Mouse (Mus musculus) stomach, embryonic 14.5 days (tissue): ENCODE data around the gene Bend3. TPM values are rescaled to one million over a fixed set of nuclear protein-coding genes. Genes with fewer than 3 reads are reported as not detected.
A peak's percentile ranks its signal among the peaks of the same experiment; 100 is the strongest.

ENCODE experiments used
- ATAC-seq: fragments of 200-750 bp; cut with Nextera tagmentation; 2 replicates; pipeline ENCODE4 v1.8.0; 2017; ENCODE audit warnings: low read depth, moderate TSS enrichment; ENCODE audit not compliant: insufficient number of reproducible peaks, insufficient read depth, low FRiP score
- H3K27ac ChIP-seq: fragments of 300-500 bp; sonication (generic); 2 replicates; pipeline ENCODE4 v1.5.1; 2014; ENCODE audit warnings: mild to moderate bottlenecking, low read length, moderate library complexity, mixed read lengths
- H3K27me3 ChIP-seq: fragments of 300-500 bp; sonication (generic); 2 replicates; pipeline ENCODE4 v1.6.1; 2014; ENCODE audit warnings: low read length, control low read depth, mixed read lengths; ENCODE audit not compliant: control insufficient read depth, insufficient read depth
- H3K36me3 ChIP-seq: fragments of 300-500 bp; sonication (generic); 2 replicates; pipeline ENCODE4 v1.6.1; 2014; ENCODE audit warnings: mild to moderate bottlenecking, control low read depth, low read length, moderate library complexity, mixed read lengths; ENCODE audit not compliant: control insufficient read depth, insufficient read depth
- H3K4me1 ChIP-seq: fragments of 300-500 bp; sonication (generic); 2 replicates; pipeline ENCODE4 v1.6.1; 2014; ENCODE audit warnings: low read length, control low read depth, mixed read lengths; ENCODE audit not compliant: control insufficient read depth, insufficient read depth
- H3K4me2 ChIP-seq: fragments of 300-500 bp; sonication (generic); replicated peaks from 2 replicates; pipeline ENCODE4 v1.6.1; 2014; ENCODE audit warnings: low read depth, low read length, control low read depth
- H3K4me3 ChIP-seq: fragments of 300-500 bp; sonication (generic); 2 replicates; pipeline ENCODE4 v1.5.1; 2014; ENCODE audit warnings: low read depth, low read length, control low read depth
- H3K9ac ChIP-seq: fragments of 300-500 bp; sonication (generic); replicated peaks from 2 replicates; pipeline ENCODE4 v1.6.1; 2014; ENCODE audit warnings: low read depth, mild to moderate bottlenecking, control low read depth, low read length, moderate library complexity, mixed read lengths
- H3K9me3 ChIP-seq: fragments of 300-500 bp; sonication (generic); 2 replicates; pipeline ENCODE4 v1.6.1; 2016; ENCODE audit warnings: low read depth, low read length, control low read depth; ENCODE audit not compliant: control insufficient read depth
- WGBS: fragments of 180-500 bp; shearing (Covaris S2); extraction: QIAGEN DNeasy Blood & Tissue Kit; methylation state at CpG from one replicate; pipeline ENCODE4 v1.1.7; 2014; 5-methylcytosine and 5-hydroxymethylcytosine counted together
- polyA plus RNA-seq: library from polyadenylated mRNA; unstranded; fragments of >200 nt; fragmentation: Nextera tagmentation; extraction: Ambion mirVana; gene quantifications from 2 replicates; pipeline ENCODE4 v1.2.1, GENCODE M21; 2014

The Bend3 gene
- polyA plus RNA-seq, 1 experiment from 2014 or later = 5.0 TPM

- no peaks in the 10 kb centered on the region for H3K27me3 ChIP-seq
- 45% methylated on average over 15 of the region's 15 CpGs for WGBS
- H3K4me3 ChIP-seq = no peak overlapping the region
- peak; percentile 77 for ATAC-seq
- H3K36me3 ChIP-seq = peaks cover 38% of the 10 kb centered on the region
- H3K9me3 ChIP-seq = no peaks in the 10 kb centered on the region
- no peak overlapping the region for H3K4me2 ChIP-seq
- peak overlapping the region; percentile 58 for H3K27ac ChIP-seq
- no peak overlapping the region for H3K9ac ChIP-seq
- peaks cover 8% of the 10 kb centered on the region; the same call in 1 of the 2 replicates for H3K4me1 ChIP-seq
Observed at GRCm38 (mm10) chr10:43527283-43528269, 48.9 kb downstream of the Bend3 start.

- H3K4me3 ChIP-seq = no peak overlapping the region
- peaks cover 5% of the 10 kb centered on the region; the same call in 1 of the 2 replicates for H3K4me1 ChIP-seq
- no peaks in the 10 kb centered on the region for H3K27me3 ChIP-seq
- peaks cover 30% of the 10 kb centered on the region for H3K36me3 ChIP-seq
- 65% methylated on average over 1 of the region's 1 CpGs for WGBS
- H3K4me2 ChIP-seq = no peak overlapping the region
- no peak overlapping the region for H3K27ac ChIP-seq
- no peak for ATAC-seq
- no peak overlapping the region for H3K9ac ChIP-seq
- H3K9me3 ChIP-seq = no peaks in the 10 kb centered on the region
Observed at GRCm38 (mm10) chr10:43534382-43534781, 55.8 kb downstream of the Bend3 start.

GRCm38 (mm10) chr10:43537652-43538051 lies 59.0 kb downstream of the Bend3 start:
- Histone ChIP-seq H3K9ac (no peak overlapping the region), H3K4me3 (no peak overlapping the region), H3K27me3 (no peaks in the 10 kb centered on the region), H3K4me2 (no peak overlapping the region), H3K4me1 (peaks cover 13% of the 10 kb centered on the region), H3K36me3 (peaks cover 3% of the 10 kb centered on the region; the same call in 1 of the 2 replicates), H3K9me3 (no peaks in the 10 kb centered on the region), H3K27ac (no peak overlapping the region)
- no peak for ATAC-seq
- 91% methylated on average over 7 of the region's 7 CpGs for WGBS

GRCm38 (mm10) chr10:43538831-43539230 lies 60.2 kb downstream of the Bend3 start:
- Histone ChIP-seq H3K27me3 (no peaks in the 10 kb centered on the region), H3K9ac (no peak overlapping the region), H3K4me2 (no peak overlapping the region), H3K4me3 (no peak overlapping the region), H3K4me1 (peaks cover 13% of the 10 kb centered on the region), H3K27ac (no peak overlapping the region), H3K9me3 (no peaks in the 10 kb centered on the region), H3K36me3 (peaks cover 3% of the 10 kb centered on the region; the same call in 1 of the 2 replicates)
- 83% methylated on average over 5 of the region's 5 CpGs for WGBS
- ATAC-seq = no peak

GRCm38 (mm10) chr10:43539746-43540310 lies 61.2 kb downstream of the Bend3 start:
- Histone ChIP-seq H3K27ac (no peak overlapping the region; the same call in 1 of the 2 replicates), H3K9ac (peak overlapping the region; percentile 87), H3K36me3 (peaks cover 3% of the 10 kb centered on the region; the same call in 1 of the 2 replicates), H3K4me3 (peak overlapping the region; percentile 69), H3K9me3 (no peaks in the 10 kb centered on the region), H3K4me2 (peak overlapping the region; percentile 59), H3K27me3 (no peaks in the 10 kb centered on the region), H3K4me1 (peaks cover 13% of the 10 kb centered on the region)
- 16% methylated on average over 12 of the region's 12 CpGs for WGBS
- no peak for ATAC-seq

GRCm38 (mm10) chr10:43540442-43541152 lies 62.0 kb downstream of the Bend3 start, which contains the start of gene 1700021F05Rik:
Gene 1700021F05Rik (minus strand): TSS chr10:43540994.
- H3K9me3 ChIP-seq = no peaks in the 10 kb centered on the region
- peaks cover 3% of the 10 kb centered on the region; the same call in 1 of the 2 replicates for H3K36me3 ChIP-seq
- H3K27ac ChIP-seq = peak within 1 kb of the TSS; percentile 35
- peak within 1 kb of the TSS; percentile 59 for H3K4me2 ChIP-seq
- no peaks in the 10 kb centered on the region for H3K27me3 ChIP-seq
- H3K4me1 ChIP-seq = peaks cover 13% of the 10 kb centered on the region
- peak; percentile 99 for ATAC-seq
- H3K9ac ChIP-seq = peak within 1 kb of the TSS; percentile 87
- WGBS = 1% methylated on average over 47 of the region's 56 CpGs
- H3K4me3 ChIP-seq = peak within 1 kb of the TSS; percentile 69

GRCm38 (mm10) chr10:43541153-43541544 lies 62.5 kb downstream of the Bend3 start:
- 35% methylated on average over 8 of the region's 8 CpGs for WGBS
- ATAC-seq = 0 out of 2 replicates have a peak, but pooled peaks have one; percentile 1

GRCm38 (mm10) chr10:43549411-43549810 lies 70.8 kb downstream of the Bend3 start:
- no peaks in the 10 kb centered on the region for H3K36me3 ChIP-seq
- no peaks in the 10 kb centered on the region for H3K27me3 ChIP-seq
- ATAC-seq = no peak
- no peak overlapping the region for H3K27ac ChIP-seq
- WGBS = 58% methylated on average over 5 of the region's 5 CpGs
- H3K9me3 ChIP-seq = no peaks in the 10 kb centered on the region
- no peaks in the 10 kb centered on the region for H3K4me1 ChIP-seq
- no peak overlapping the region for H3K4me2 ChIP-seq
- no peak overlapping the region for H3K4me3 ChIP-seq
- H3K9ac ChIP-seq = no peak overlapping the region

More at GRCm38 (mm10) chr10:43541153-43541544, 62.5 kb downstream of the Bend3 start:
- Histone ChIP-seq H3K9me3 (no peaks in the 10 kb centered on the region), H3K27me3 (no peaks in the 10 kb centered on the region), H3K9ac (no peak overlapping the region), H3K4me3 (peak overlapping the region; percentile 69; the same call in 1 of the 2 replicates), H3K4me2 (no peak overlapping the region; the same call in 1 of the 2 replicates), H3K4me1 (peaks cover 13% of the 10 kb centered on the region), H3K27ac (no peak overlapping the region), H3K36me3 (peaks cover 3% of the 10 kb centered on the region; the same call in 1 of the 2 replicates)
